Mouse (Mus musculus): ENCODE measurements around the gene Plekha7.

Gene Plekha7

GRCm38 (mm10) chr7:116223010-116223783 is 85.0 kb downstream of the Plekha7 start:
- in situ Hi-C loops (cut with MboI; ENCODE audit: low sequenced_read_pairs), result no loop called here

GRCm38 (mm10) chr7:116222288-116223009 is 85.7 kb downstream of the Plekha7 start:
- in situ Hi-C loops (cut with MboI; ENCODE audit: low sequenced_read_pairs), result no loop called here

GRCm38 (mm10) chr7:116221883-116222282 is 86.3 kb downstream of the Plekha7 start:
- in situ Hi-C loops (cut with MboI; ENCODE audit: low sequenced_read_pairs), result no loop called here

GRCm38 (mm10) chr7:116220103-116220707 is 88.0 kb downstream of the Plekha7 start:
- in situ Hi-C loops (cut with MboI; ENCODE audit: low sequenced_read_pairs), result no loop called here

GRCm38 (mm10) chr7:116217747-116218146 is 90.4 kb downstream of the Plekha7 start:
- in situ Hi-C loops (cut with MboI; ENCODE audit: low sequenced_read_pairs), result no loop called here

GRCm38 (mm10) chr7:116211904-116212303 is 96.3 kb downstream of the Plekha7 start:
- in situ Hi-C loops (cut with MboI; ENCODE audit: low sequenced_read_pairs), result no loop called here

- in situ Hi-C loops (cut with MboI; ENCODE audit: low sequenced_read_pairs), result no loop called here
Measured at GRCm38 (mm10) chr7:116209926-116210631, 98.1 kb downstream of the Plekha7 start.

- in situ Hi-C loops (cut with MboI; ENCODE audit: low sequenced_read_pairs), result no loop called here
Measured at GRCm38 (mm10) chr7:116208880-116209279, 99.3 kb downstream of the Plekha7 start.

GRCm38 (mm10) chr7:116206806-116207571 is 101.2 kb downstream of the Plekha7 start:
- in situ Hi-C loops (cut with MboI; ENCODE audit: low sequenced_read_pairs), result no loop called here

- in situ Hi-C loops (cut with MboI; ENCODE audit: low sequenced_read_pairs), result no loop called here
Measured at GRCm38 (mm10) chr7:116205451-116205850, 102.7 kb downstream of the Plekha7 start.

GRCm38 (mm10) chr7:116202033-116202681 is 106.0 kb downstream of the Plekha7 start:
- in situ Hi-C loops (cut with MboI; ENCODE audit: low sequenced_read_pairs), result no loop called here

GRCm38 (mm10) chr7:116200951-116201351 is 107.2 kb downstream of the Plekha7 start:
- in situ Hi-C loops (cut with MboI; ENCODE audit: low sequenced_read_pairs), result no loop called here

- in situ Hi-C loops (cut with MboI; ENCODE audit: low sequenced_read_pairs), result no loop called here
Measured at GRCm38 (mm10) chr7:116200544-116200943, 107.6 kb downstream of the Plekha7 start.

- in situ Hi-C loops (cut with MboI; ENCODE audit: low sequenced_read_pairs), result no loop called here
Measured at GRCm38 (mm10) chr7:116198902-116199301, 109.3 kb downstream of the Plekha7 start.

GRCm38 (mm10) chr7:116198407-116198806 is 109.8 kb downstream of the Plekha7 start:
- in situ Hi-C loops (cut with MboI; ENCODE audit: low sequenced_read_pairs), result no loop called here

- in situ Hi-C loops (cut with MboI; ENCODE audit: low sequenced_read_pairs), result no loop called here
Measured at GRCm38 (mm10) chr7:116196974-116197679, 111.0 kb downstream of the Plekha7 start.

GRCm38 (mm10) chr7:116194996-116195395 is 113.2 kb downstream of the Plekha7 start:
- in situ Hi-C loops (cut with MboI; ENCODE audit: low sequenced_read_pairs), result no loop called here

GRCm38 (mm10) chr7:116192966-116193365 is 115.2 kb downstream of the Plekha7 start:
- in situ Hi-C loops (cut with MboI; ENCODE audit: low sequenced_read_pairs), result no loop called here

GRCm38 (mm10) chr7:116192096-116192595 is 116.0 kb downstream of the Plekha7 start:
- in situ Hi-C loops (cut with MboI; ENCODE audit: low sequenced_read_pairs), result no loop called here
